Mouse (Mus musculus) embryo, embryonic 10.5 days (tissue): Measurements from ENCODE around the gene Ubqln1.
"Not testable (repeated sequence)": the region's sequence is repeated elsewhere in the genome, so short reads cannot be mapped to it uniquely, and the experiment has no call there.

Experiments used
- DNase-seq: peaks from one replicate; pipeline ENCODE4 v3.0.0-alpha.2; 2015; ENCODE audit warnings: low spot score

Ubqln1 gene

GRCm38 (mm10) chr13:58156031-58156430 lies 59.4 kb downstream of the Ubqln1 start:
- no peak for DNase-seq

DNA sequence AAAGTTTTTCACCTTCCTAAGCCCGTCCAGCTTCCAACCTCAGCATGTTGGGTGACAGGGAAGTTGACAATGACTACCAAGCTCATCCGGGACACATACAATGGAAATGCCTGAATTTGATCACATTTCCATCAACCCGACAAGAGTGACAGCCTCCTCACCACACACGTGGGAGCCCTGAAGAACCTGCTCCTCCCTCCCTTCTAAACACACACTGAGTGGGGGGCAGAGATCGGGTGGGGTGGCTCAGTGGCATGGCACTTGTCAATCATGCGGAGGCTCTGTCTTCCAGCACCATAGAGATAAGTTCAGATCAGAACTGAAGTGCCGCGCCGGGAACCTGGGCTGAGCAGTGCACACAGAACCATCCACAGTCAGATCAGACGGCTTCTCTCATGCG lies 65.0 kb downstream of the Ubqln1 start:
- DNase-seq: no peak

DNA sequence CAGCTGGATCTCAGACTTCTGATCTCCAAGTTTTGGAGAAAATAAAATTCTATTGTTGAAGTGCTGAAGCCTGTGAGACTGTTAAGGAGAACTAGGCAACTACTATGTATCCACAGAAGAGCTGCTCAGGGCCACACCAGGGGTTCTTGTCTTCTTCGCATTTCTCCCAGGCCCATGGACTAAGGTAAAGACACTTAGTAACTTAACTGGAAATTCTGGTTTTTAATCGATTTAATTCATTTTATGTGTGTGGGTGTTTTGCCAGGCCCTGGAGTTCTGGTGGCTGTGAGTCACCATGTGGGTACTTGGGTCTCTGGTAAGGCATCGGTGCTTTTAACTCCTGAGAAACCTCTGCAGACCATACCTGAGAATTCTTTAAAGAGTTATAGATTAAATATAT lies 65.8 kb downstream of the Ubqln1 start:
- DNase-seq: no peak

- peak; percentile 63 for DNase-seq
Observed at GRCm38 (mm10) chr13:58149033-58149558, 66.4 kb downstream of the Ubqln1 start.

DNA sequence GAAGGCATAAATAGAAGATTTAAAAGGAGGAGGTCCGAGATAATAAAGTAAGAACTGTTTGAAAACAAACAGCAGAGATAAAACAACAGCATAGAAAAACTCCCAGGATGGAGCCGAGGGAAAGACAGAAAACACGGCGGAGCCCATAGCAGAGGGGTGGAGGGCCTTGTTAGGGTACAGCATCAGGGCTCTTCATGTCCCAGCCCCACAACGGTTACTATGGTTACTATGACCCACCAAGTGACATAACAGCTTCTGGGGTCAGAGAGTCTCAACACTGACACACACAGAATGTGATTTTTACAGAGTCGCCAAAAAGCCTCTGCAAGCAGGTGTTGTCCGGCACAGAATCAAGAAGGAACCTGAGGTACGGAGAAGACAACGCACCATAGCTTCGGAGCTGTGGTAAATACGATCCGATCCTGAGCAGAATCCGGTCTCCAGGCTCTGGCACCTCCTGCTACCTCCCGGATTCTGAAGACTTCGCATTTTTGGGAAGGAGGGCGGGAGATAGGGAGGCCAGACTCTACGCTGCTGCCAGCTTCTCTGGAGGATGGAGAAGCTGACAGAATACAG lies 67.1 kb downstream of the Ubqln1 start:
- peak; percentile 91 for DNase-seq

- no peak for DNase-seq
Observed at GRCm38 (mm10) chr13:58147760-58148159, 67.7 kb downstream of the Ubqln1 start.

- not testable (repeated sequence) for DNase-seq
Observed at GRCm38 (mm10) chr13:58146603-58147002, 68.8 kb downstream of the Ubqln1 start.

DNA sequence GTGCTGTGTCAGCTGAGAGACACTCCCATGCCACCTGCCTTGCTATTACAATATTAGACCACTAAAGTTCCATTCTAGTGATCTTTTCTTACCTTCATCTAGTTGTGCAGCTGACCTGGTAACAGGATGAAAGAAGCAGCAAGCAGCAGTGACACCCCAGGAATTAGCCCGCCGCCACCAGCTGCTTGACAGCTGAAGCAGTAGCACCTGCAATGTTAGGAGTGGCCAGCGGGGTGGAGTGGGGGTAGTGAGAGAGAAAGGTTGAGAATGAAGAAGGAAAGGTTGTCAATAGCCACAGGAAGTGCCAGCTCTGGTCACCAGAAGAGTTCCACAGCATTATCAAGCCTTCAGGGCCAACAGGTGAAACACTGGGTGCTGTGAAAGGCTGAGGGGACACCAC lies 83.8 kb downstream of the Ubqln1 start:
- no peak for DNase-seq

- DNase-seq: peak; percentile 34
Observed at GRCm38 (mm10) chr13:58129687-58130246, 85.7 kb downstream of the Ubqln1 start.

DNA sequence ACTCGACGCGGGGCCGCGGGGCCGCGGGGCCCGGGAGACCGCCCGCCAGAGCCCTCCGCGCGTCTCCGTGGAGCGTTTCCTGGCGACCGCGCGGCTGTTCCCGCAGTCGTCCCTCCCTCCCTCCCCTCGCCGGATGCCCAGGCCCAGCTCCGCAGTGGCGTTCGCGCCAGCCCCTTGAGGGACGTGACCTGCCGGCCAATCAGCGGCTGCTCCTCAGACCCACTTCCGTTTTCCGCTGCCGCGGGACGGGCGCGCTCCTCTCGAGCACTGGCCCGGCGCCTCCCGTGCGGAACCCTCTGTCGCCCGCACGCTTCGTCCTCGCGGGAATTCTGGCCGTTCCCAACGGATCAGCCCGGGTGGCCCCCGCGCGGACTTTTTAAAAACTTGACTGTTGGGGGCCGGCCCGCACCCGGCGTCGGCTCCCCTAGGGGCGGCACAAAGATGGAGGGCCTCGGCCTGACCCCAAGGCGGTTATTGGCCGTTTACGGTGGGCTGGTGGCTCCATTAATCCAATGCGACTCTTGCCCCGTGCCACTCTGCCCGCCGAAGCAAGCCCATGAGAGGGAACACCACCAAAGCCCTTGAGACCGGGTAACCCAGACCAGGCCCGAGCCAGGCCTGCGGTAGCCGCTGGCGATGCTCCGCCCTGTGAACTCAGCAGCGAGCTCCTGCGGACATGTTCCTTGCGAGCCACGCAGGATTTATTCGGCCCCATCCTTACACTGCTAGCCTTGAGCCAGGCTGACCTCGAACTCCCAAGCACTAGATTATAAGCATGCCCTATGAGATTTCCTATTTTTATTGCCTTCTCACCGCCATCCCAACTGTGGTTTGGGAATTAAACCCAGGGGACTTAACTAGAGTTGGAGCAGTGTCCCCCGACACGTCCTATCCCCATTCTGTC lies 86.4 kb downstream of the Ubqln1 start:
- DNase-seq: peak; percentile 95

DNA sequence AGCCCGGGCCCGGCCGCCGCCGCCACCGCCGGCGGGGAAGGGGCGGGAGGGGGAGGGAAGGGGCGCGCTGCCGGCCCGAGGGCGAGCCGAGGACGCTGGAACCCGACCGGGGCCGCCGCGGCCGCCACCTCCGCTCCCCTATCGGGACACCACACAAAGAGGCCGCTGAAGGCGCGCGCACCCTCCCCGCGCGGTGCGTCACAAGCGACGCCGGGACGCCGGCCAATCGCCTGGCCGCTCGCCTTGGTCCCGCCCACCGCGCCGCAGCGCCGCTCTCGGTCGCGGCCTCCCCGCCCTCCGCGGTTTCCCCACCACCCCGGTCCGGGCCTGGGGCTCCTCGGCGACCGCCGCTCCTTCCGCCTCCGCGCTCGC lies 87.1 kb downstream of the Ubqln1 start, which contains the start of gene Hnrnpa0:
Gene Hnrnpa0, minus strand, starts transcription at position 161 of the 372 bp plus-strand sequence.
- DNase-seq: peak; percentile 95

- peak; percentile 46 for DNase-seq
Observed at GRCm38 (mm10) chr13:58127766-58128361, 87.6 kb downstream of the Ubqln1 start.

GRCm38 (mm10) chr13:58126862-58127765 lies 88.3 kb downstream of the Ubqln1 start:
- no peak for DNase-seq
